Mouse (Mus musculus) midbrain, embryonic 11.5 days (tissue): Measurements from ENCODE around the gene Snorc. TPM values are rescaled to one million over a fixed set of nuclear protein-coding genes. Genes with fewer than 3 reads are reported as not detected.
"Not testable (repeated sequence)": the region's sequence is repeated elsewhere in the genome, so short reads cannot be mapped to it uniquely, and the experiment has no call there.

Source experiments
- ATAC-seq: fragments of 200-750 bp; cut with Nextera tagmentation; 2 replicates; pipeline ENCODE4 v1.8.0; 2017; ENCODE audit warnings: moderate TSS enrichment, moderate library complexity; ENCODE audit not compliant: low FRiP score
- DNase-seq: peaks from one replicate; pipeline ENCODE4 v3.0.0; 2015; ENCODE audit warnings: low spot score; ENCODE audit errors: missing footprints
- H3K27ac ChIP-seq: fragments of 300-500 bp; sonication (generic); 2 replicates; pipeline ENCODE4 v1.5.1; 2014; ENCODE audit warnings: low read depth, low read length
- H3K27me3 ChIP-seq: fragments of 300-500 bp; sonication (generic); 2 replicates; pipeline ENCODE4 v1.6.1; 2014; ENCODE audit warnings: mild to moderate bottlenecking, low read length, moderate library complexity, mixed read lengths; ENCODE audit not compliant: control insufficient read depth, insufficient read depth
- H3K36me3 ChIP-seq: fragments of 300-500 bp; sonication (generic); 2 replicates; pipeline ENCODE4 v1.6.1; 2014; ENCODE audit warnings: mild to moderate bottlenecking, low read length, moderate library complexity, mixed read lengths; ENCODE audit not compliant: control insufficient read depth, insufficient read depth
- H3K4me1 ChIP-seq: fragments of 300-500 bp; sonication (generic); 2 replicates; pipeline ENCODE4 v1.6.1; 2014; ENCODE audit warnings: low read length; ENCODE audit not compliant: control insufficient read depth, insufficient read depth
- H3K4me2 ChIP-seq: fragments of 300-500 bp; sonication (generic); 2 replicates; pipeline ENCODE4 v1.6.1; 2014; ENCODE audit warnings: mild to moderate bottlenecking, moderate library complexity
- H3K4me3 ChIP-seq: fragments of 300-500 bp; sonication (generic); 2 replicates; pipeline ENCODE4 v1.5.1; 2014; ENCODE audit warnings: low read depth, low read length
- H3K9ac ChIP-seq: fragments of 300-500 bp; sonication (generic); 2 replicates; pipeline ENCODE4 v1.6.1; 2014; ENCODE audit warnings: low read length
- H3K9me3 ChIP-seq: fragments of 300-500 bp; sonication (generic); 2 replicates; pipeline ENCODE4 v1.6.1; 2016; ENCODE audit warnings: low read length; ENCODE audit not compliant: control insufficient read depth
- WGBS: fragments of 180-500 bp; shearing (Covaris S2); extraction: QIAGEN DNeasy Blood & Tissue Kit; methylation state at CpG from one replicate; pipeline ENCODE4 v1.1.7; 2014; 5-methylcytosine and 5-hydroxymethylcytosine counted together
- polyA plus RNA-seq: library from polyadenylated mRNA; unstranded; fragments of >200 nt; fragmentation: Nextera tagmentation; extraction: Ambion mirVana; gene quantifications from 2 replicates; pipeline ENCODE4 v1.2.1, GENCODE M21; 2014

Gene Snorc
- not detected in 2 replicates for polyA plus RNA-seq

GRCm38 (mm10) chr1:87469971-87470370, at the start of gene Snorc:
TSS of gene Snorc (plus strand) at chr1:87470271.
- not testable (repeated sequence) for ATAC-seq, H3K4me3 ChIP-seq, DNase-seq, H3K4me2 ChIP-seq, H3K9me3 ChIP-seq, H3K9ac ChIP-seq, H3K27me3 ChIP-seq, H3K27ac ChIP-seq, H3K4me1 ChIP-seq, H3K36me3 ChIP-seq
- WGBS: 41% methylated on average over 9 of the region's 10 CpGs

- H3K4me1 ChIP-seq: no peaks in the 10 kb centered on the region
- ATAC-seq: no peak
- H3K4me2 ChIP-seq: no peak overlapping the region
- peaks cover 14% of the 10 kb centered on the region; the same call in 1 of the 2 replicates for H3K36me3 ChIP-seq
- no peaks in the 10 kb centered on the region for H3K27me3 ChIP-seq
- no peak overlapping the region for H3K27ac ChIP-seq
- H3K9me3 ChIP-seq: no peaks in the 10 kb centered on the region
- DNase-seq: peak; percentile 53
- no peak overlapping the region for H3K4me3 ChIP-seq
- no peak overlapping the region for H3K9ac ChIP-seq
- 92% methylated on average over 2 of the region's 2 CpGs for WGBS
Observed at GRCm38 (mm10) chr1:87435125-87435524, 34.9 kb upstream of the Snorc start.

GRCm38 (mm10) chr1:87436583-87436982, 33.5 kb upstream of the Snorc start:
- no peak overlapping the region for H3K27ac ChIP-seq
- H3K4me2 ChIP-seq: no peak overlapping the region
- H3K4me3 ChIP-seq: no peak overlapping the region
- DNase-seq (peak; percentile 75), ATAC-seq (no peak)
- 92% methylated on average over 6 of the region's 6 CpGs for WGBS
- H3K4me1 ChIP-seq: no peaks in the 10 kb centered on the region
- no peaks in the 10 kb centered on the region for H3K9me3 ChIP-seq
- H3K36me3 ChIP-seq: peaks cover 14% of the 10 kb centered on the region; the same call in 1 of the 2 replicates
- no peak overlapping the region for H3K9ac ChIP-seq
- H3K27me3 ChIP-seq: no peaks in the 10 kb centered on the region

- ATAC-seq: no peak
- Histone ChIP-seq H3K4me3 (no peak overlapping the region), H3K9me3 (no peaks in the 10 kb centered on the region), H3K9ac (no peak overlapping the region), H3K36me3 (peaks cover 15% of the 10 kb centered on the region), H3K27ac (no peak overlapping the region), H3K4me2 (no peak overlapping the region), H3K4me1 (no peaks in the 10 kb centered on the region), H3K27me3 (no peaks in the 10 kb centered on the region)
- WGBS: 41% methylated on average over 5 of the region's 5 CpGs
- peak; percentile 96 for DNase-seq
Observed at GRCm38 (mm10) chr1:87447183-87448104, 22.6 kb upstream of the Snorc start.

- no peak overlapping the region for H3K27ac ChIP-seq
- no peaks in the 10 kb centered on the region for H3K9me3 ChIP-seq
- no peaks in the 10 kb centered on the region for H3K4me1 ChIP-seq
- no peaks in the 10 kb centered on the region for H3K27me3 ChIP-seq
- no peak overlapping the region for H3K4me3 ChIP-seq
- WGBS: 89% methylated on average over 4 of the region's 4 CpGs
- DNase-seq (no peak), ATAC-seq (no peak)
- H3K4me2 ChIP-seq: no peak overlapping the region
- no peak overlapping the region for H3K9ac ChIP-seq
- peaks cover 12% of the 10 kb centered on the region for H3K36me3 ChIP-seq
Observed at GRCm38 (mm10) chr1:87449432-87449831, 20.6 kb upstream of the Snorc start.

GRCm38 (mm10) chr1:87456425-87456824, 13.6 kb upstream of the Snorc start:
- no peak overlapping the region for H3K4me2 ChIP-seq
- H3K27ac ChIP-seq: no peak overlapping the region
- no peaks in the 10 kb centered on the region for H3K36me3 ChIP-seq
- DNase-seq (no peak), ATAC-seq (no peak)
- no peaks in the 10 kb centered on the region for H3K4me1 ChIP-seq
- H3K4me3 ChIP-seq: no peak overlapping the region
- no peak overlapping the region for H3K9ac ChIP-seq
- no peaks in the 10 kb centered on the region for H3K27me3 ChIP-seq
- H3K9me3 ChIP-seq: no peaks in the 10 kb centered on the region
- 88% methylated on average over 1 of the region's 1 CpGs for WGBS

- no peak overlapping the region for H3K9ac ChIP-seq
- no peaks in the 10 kb centered on the region for H3K9me3 ChIP-seq
- H3K4me1 ChIP-seq: no peaks in the 10 kb centered on the region
- H3K36me3 ChIP-seq: no peaks in the 10 kb centered on the region
- no peak overlapping the region for H3K4me3 ChIP-seq
- DNase-seq (no peak), ATAC-seq (no peak)
- no peaks in the 10 kb centered on the region for H3K27me3 ChIP-seq
- no peak overlapping the region for H3K27ac ChIP-seq
- H3K4me2 ChIP-seq: no peak overlapping the region
- WGBS: 90% methylated on average over 4 of the region's 4 CpGs
Observed at GRCm38 (mm10) chr1:87458045-87458444, 12.0 kb upstream of the Snorc start.

GRCm38 (mm10) chr1:87459856-87460255, 10.2 kb upstream of the Snorc start:
- not testable (repeated sequence) for ATAC-seq, DNase-seq, H3K27ac ChIP-seq, H3K4me2 ChIP-seq, H3K4me3 ChIP-seq, H3K27me3 ChIP-seq, H3K36me3 ChIP-seq, H3K4me1 ChIP-seq, H3K9me3 ChIP-seq, H3K9ac ChIP-seq
- 88% methylated on average over 5 of the region's 7 CpGs for WGBS

GRCm38 (mm10) chr1:87467469-87467868, 2.6 kb upstream of the Snorc start:
- H3K36me3 ChIP-seq: no peaks in the 10 kb centered on the region
- DNase-seq (no peak), ATAC-seq (no peak)

More at GRCm38 (mm10) chr1:87467469-87467868, 2.6 kb upstream of the Snorc start:
- WGBS: 85% methylated on average over 9 of the region's 9 CpGs
- Histone ChIP-seq H3K9ac (no peak overlapping the region), H3K9me3 (no peaks in the 10 kb centered on the region), H3K27me3 (no peaks in the 10 kb centered on the region), H3K4me1 (no peaks in the 10 kb centered on the region), H3K4me3 (no peak overlapping the region), H3K27ac (no peak overlapping the region), H3K4me2 (no peak overlapping the region)
